Mouse (Mus musculus) embryonic facial prominence, embryonic 10.5 days (tissue): ENCODE data around the gene 2010315B03Rik. TPM values are rescaled to one million over a fixed set of nuclear protein-coding genes. Genes with fewer than 3 reads are reported as not detected.
"Not testable (repeated sequence)": the region's sequence is repeated elsewhere in the genome, so short reads cannot be mapped to it uniquely, and the experiment has no call there.

Experiments used
- DNase-seq: peaks from one replicate; pipeline ENCODE4 v3.0.0-alpha.2; 2017; ENCODE audit warnings: low spot score
- H3K27ac ChIP-seq: fragments of 300-500 bp; sonication (generic); replicated peaks from 2 replicates; pipeline ENCODE4 v1.5.1; 2016; ENCODE audit warnings: mild to moderate bottlenecking
- H3K27me3 ChIP-seq: fragments of 300-500 bp; sonication (generic); replicated peaks from 2 replicates; pipeline ENCODE4 v1.6.1; 2016; ENCODE audit warnings: low read depth, mild to moderate bottlenecking; ENCODE audit not compliant: poor library complexity, severe bottlenecking
- H3K36me3 ChIP-seq: fragments of 300-500 bp; sonication (generic); replicated peaks from 2 replicates; pipeline ENCODE4 v1.6.1; 2016; ENCODE audit warnings: mild to moderate bottlenecking, moderate library complexity
- H3K4me1 ChIP-seq: fragments of 300-500 bp; sonication (generic); 2 replicates; pipeline ENCODE4 v1.6.1; 2016
- H3K4me3 ChIP-seq: fragments of 300-500 bp; sonication (generic); 2 replicates; pipeline ENCODE4 v1.5.1; 2016; ENCODE audit warnings: mild to moderate bottlenecking, moderate library complexity
- H3K9me3 ChIP-seq: fragments of 300-500 bp; sonication (generic); 2 replicates; pipeline ENCODE4 v1.6.1; 2016; ENCODE audit warnings: mild to moderate bottlenecking
- WGBS: fragments of 180-500 bp; shearing (Covaris S2); methylation state at CpG from one replicate; pipeline ENCODE4 v1.1.7; 2016; 5-methylcytosine and 5-hydroxymethylcytosine counted together
- polyA plus RNA-seq: library from polyadenylated mRNA; unstranded; fragments of >200 nt; fragmentation: Nextera tagmentation; extraction: Ambion mirVana; gene quantifications from 2 replicates; pipeline ENCODE4 v1.2.1, GENCODE M21; 2016

Gene 2010315B03Rik
- polyA plus RNA-seq, 1 experiment from 2014 or later = 6.9 TPM

- Histone ChIP-seq H3K4me3 (no peak overlapping the region), H3K9me3 (no peaks in the 10 kb centered on the region), H3K36me3 (no peaks in the 10 kb centered on the region), H3K27ac (no peak overlapping the region), H3K4me1 (peaks cover 9% of the 10 kb centered on the region), H3K27me3 (no peaks in the 10 kb centered on the region)
- DNase-seq = no peak
- 81% methylated on average over 4 of the region's 4 CpGs for WGBS
Measured at GRCm38 (mm10) chr9:124262987-124263717, 49.3 kb downstream of the 2010315B03Rik start.

- Histone ChIP-seq H3K9me3 (peaks cover 10% of the 10 kb centered on the region), H3K4me1 (no peaks in the 10 kb centered on the region), H3K27me3 (no peaks in the 10 kb centered on the region), H3K4me3 (no peak overlapping the region), H3K36me3 (no peaks in the 10 kb centered on the region), H3K27ac (no peak overlapping the region)
- 82% methylated on average over 4 of the region's 4 CpGs for WGBS
- no peak for DNase-seq
Measured at GRCm38 (mm10) chr9:124258067-124258556, 54.4 kb downstream of the 2010315B03Rik start.

GRCm38 (mm10) chr9:124257200-124258066 is 55.1 kb downstream of the 2010315B03Rik start:
- H3K27ac ChIP-seq = no peak overlapping the region
- 54% methylated on average over 1 of the region's 1 CpGs for WGBS
- no peaks in the 10 kb centered on the region for H3K4me1 ChIP-seq
- H3K36me3 ChIP-seq = no peaks in the 10 kb centered on the region
- H3K4me3 ChIP-seq = no peak overlapping the region
- H3K27me3 ChIP-seq = no peaks in the 10 kb centered on the region
- H3K9me3 ChIP-seq = peaks cover 10% of the 10 kb centered on the region
- DNase-seq = peak; percentile 74

- peaks cover 10% of the 10 kb centered on the region for H3K9me3 ChIP-seq
- not testable (repeated sequence) for H3K4me1 ChIP-seq, H3K27me3 ChIP-seq, H3K4me3 ChIP-seq, H3K27ac ChIP-seq, H3K36me3 ChIP-seq
- DNase-seq = peak; percentile 46
- WGBS = 14% methylated on average over 1 of the region's 1 CpGs
Measured at GRCm38 (mm10) chr9:124256271-124257199, 56.0 kb downstream of the 2010315B03Rik start.

GRCm38 (mm10) chr9:124251438-124251837 is 61.1 kb downstream of the 2010315B03Rik start:
- Histone ChIP-seq H3K27ac (no peak overlapping the region), H3K36me3 (no peaks in the 10 kb centered on the region), H3K4me1 (no peaks in the 10 kb centered on the region), H3K9me3 (peaks cover 3% of the 10 kb centered on the region; the same call in 1 of the 2 replicates), H3K4me3 (no peak overlapping the region), H3K27me3 (no peaks in the 10 kb centered on the region)
- DNase-seq = no peak

Other genes with a start within 250 kb of the 2010315B03Rik start
- 0.13 and 0.30 TPM in 2 replicates for gene Ccr2, start 210.7 kb downstream of the 2010315B03Rik start, polyA plus RNA-seq
- gene Ccr5, start 191.2 kb downstream of the 2010315B03Rik start, polyA plus RNA-seq = 0.42 TPM in 1 of 2 replicates, not detected in the other
- 118 and 122 TPM in 2 replicates for gene Ppp2r3d, start 164.2 kb upstream of the 2010315B03Rik start, polyA plus RNA-seq
- gene Gm21836, start 181.1 kb upstream of the 2010315B03Rik start, polyA plus RNA-seq = not detected in 2 replicates